Mouse (Mus musculus) ES-E14 (cell line): ENCODE data around the gene Mta2. TPM values are rescaled to one million over a fixed set of nuclear protein-coding genes. Genes with fewer than 3 reads are reported as not detected.

Experiments
- DNase-seq: peaks from one replicate; pipeline ENCODE4 v3.0.0-alpha.2; 2013; ENCODE audit warnings: low read depth, low spot score
- H3K27ac ChIP-seq: 2 replicates; pipeline ENCODE4 v1.5.1; 2012; ENCODE audit warnings: low read depth, mild to moderate bottlenecking, low read length, moderate library complexity, mixed read lengths; ENCODE audit not compliant: poor library complexity, insufficient read depth, severe bottlenecking
- H3K36me3 ChIP-seq: 2 replicates; pipeline ENCODE4 v1.6.1; 2012; ENCODE audit warnings: mild to moderate bottlenecking, low read length, moderate library complexity, mixed read lengths; ENCODE audit not compliant: control insufficient read depth, poor library complexity, insufficient read depth, severe bottlenecking
- H3K4me1 ChIP-seq, 2 experiments: fragments of 150-350 bp in 1 of 2; sonication (generic) in 1 of 2; 2 replicates each; pipeline ENCODE4 v1.6.1; 2012; ENCODE audit warnings: low read length in 2 of 2, mild to moderate bottlenecking in 1 of 2, mixed read lengths in 1 of 2; ENCODE audit not compliant: control insufficient read depth in 2 of 2, insufficient read depth in 2 of 2, poor library complexity in 1 of 2
- H3K4me3 ChIP-seq, 2 experiments: fragments of 150-350 bp in 1 of 2; sonication (generic) in 1 of 2; 2 replicates each; pipeline ENCODE4 v1.5.1; 2012; ENCODE audit warnings: low read length in 2 of 2, low read depth in 1 of 2, mild to moderate bottlenecking in 1 of 2, mixed read lengths in 1 of 2; ENCODE audit not compliant: insufficient read depth in 1 of 2, poor library complexity in 1 of 2, severe bottlenecking in 1 of 2
- H3K9ac ChIP-seq: 2 replicates; pipeline ENCODE4 v1.6.1; 2012; ENCODE audit warnings: low read depth, mild to moderate bottlenecking, low read length, mixed read lengths; ENCODE audit not compliant: poor library complexity, insufficient read depth, severe bottlenecking
- H3K9me3 ChIP-seq: fragments of 150-350 bp; sonication (generic); 2 replicates; pipeline ENCODE4 v1.6.1; 2012; ENCODE audit warnings: low read depth, mild to moderate bottlenecking, low read length; ENCODE audit not compliant: control insufficient read depth, insufficient read depth
- CHD2 ChIP-seq: IDR thresholded peaks from 2 replicates; pipeline ENCODE4 v1.6.1; 2014; ENCODE audit warnings: mild to moderate bottlenecking, low read depth, low read length, inconsistent platforms
- HCFC1 ChIP-seq: IDR thresholded peaks from 2 replicates; pipeline ENCODE4 v1.6.1; 2012; ENCODE audit warnings: low read length, inconsistent platforms, borderline replicate concordance; ENCODE audit not compliant: insufficient read depth
- MAFK ChIP-seq: IDR thresholded peaks from 2 replicates; pipeline ENCODE4 v1.6.1; 2014; ENCODE audit warnings: mild to moderate bottlenecking, low read depth, low read length, inconsistent platforms; ENCODE audit not compliant: insufficient read depth
- ZC3H11A ChIP-seq: IDR thresholded peaks from 2 replicates; pipeline ENCODE4 v1.6.1; 2012; ENCODE audit warnings: low read depth, mild to moderate bottlenecking, inconsistent platforms, low read length, borderline replicate concordance
- ZNF384 ChIP-seq: IDR thresholded peaks from 2 replicates; pipeline ENCODE4 v1.6.1; 2012; ENCODE audit warnings: low read depth, low read length, inconsistent platforms
- in situ Hi-C, 2 experiments: fragments of 600-800 bp; cut with MboI; formaldehyde crosslinking; loops; one replicate each; pipeline ENCODE4 v1.15.1; 2025; ENCODE audit warnings: low sequenced_read_pairs in 2 of 2, inconsistent platforms in 1 of 2; ENCODE audit not compliant: unreplicated experiment in 2 of 2
- total RNA-seq: library from RNA; depleted of rRNA; stranded (reverse); fragments of 300-350 nt; gene quantifications from 2 replicates; pipeline ENCODE4 v1.2.3, GENCODE M21; 2012

Mta2 gene
- total RNA-seq, 1 experiment: 92.9 TPM

DNA sequence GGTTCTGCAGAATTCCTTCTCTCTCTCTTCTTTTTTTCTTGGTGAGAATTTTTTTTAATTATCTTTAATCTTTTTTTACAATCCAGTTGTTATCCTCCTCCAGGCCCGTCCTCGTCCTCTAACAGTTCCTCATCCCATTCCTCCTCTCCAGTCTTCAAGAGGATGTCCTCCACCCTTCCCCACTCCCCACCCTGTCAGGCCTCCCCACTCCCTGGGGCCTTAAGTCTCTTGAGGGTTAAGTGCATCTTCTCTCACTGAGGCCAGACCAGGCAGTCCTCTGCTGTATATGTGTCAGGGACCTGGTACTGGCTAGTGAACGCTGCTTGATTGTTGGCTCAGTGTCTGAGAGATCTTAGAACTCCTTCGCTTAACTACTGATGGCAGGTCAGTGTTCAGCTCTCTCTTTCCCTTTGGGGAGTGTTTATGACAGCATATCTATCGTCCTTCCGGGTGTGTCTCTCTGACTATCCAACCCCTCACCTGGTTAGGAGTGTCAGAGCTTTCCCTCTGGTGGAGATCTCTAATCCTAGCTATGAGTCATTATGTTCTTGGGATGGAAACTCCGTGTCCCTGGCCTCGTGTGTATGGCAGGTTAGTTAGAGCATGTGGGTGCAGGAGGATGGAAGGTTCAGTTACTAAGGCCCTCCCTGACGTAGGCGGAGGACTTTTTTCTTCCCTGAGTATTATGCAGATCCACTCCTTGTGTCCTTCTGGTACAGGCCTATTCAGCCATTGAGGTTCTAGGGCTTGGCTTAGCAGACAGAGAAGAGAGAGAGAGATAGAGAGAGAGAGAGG, 53.3 kb downstream of the Mta2 start:
- DNase-seq: no peak
- no peak overlapping the region for H3K9ac ChIP-seq
- no peak overlapping the region for H3K27ac ChIP-seq
- no peak overlapping the region for H3K4me3 ChIP-seq
- in situ Hi-C loops: loop anchor here (10.0 to 25.0 kb wide), 2 partner anchors 90 to 92 kb away; partner anchors contain the start of gene Scgb1a1 (in 2 of the 2)
- peaks cover 13 to 36% of the 10 kb centered on the region in 2 experiments for H3K4me1 ChIP-seq
- H3K36me3 ChIP-seq: 0 out of 2 replicates have a peak, but pooled peaks cover 3% of the 10 kb centered on the region
- TF ChIP-seq MAFK: no peak
- no peaks in the 10 kb centered on the region for H3K9me3 ChIP-seq

DNA sequence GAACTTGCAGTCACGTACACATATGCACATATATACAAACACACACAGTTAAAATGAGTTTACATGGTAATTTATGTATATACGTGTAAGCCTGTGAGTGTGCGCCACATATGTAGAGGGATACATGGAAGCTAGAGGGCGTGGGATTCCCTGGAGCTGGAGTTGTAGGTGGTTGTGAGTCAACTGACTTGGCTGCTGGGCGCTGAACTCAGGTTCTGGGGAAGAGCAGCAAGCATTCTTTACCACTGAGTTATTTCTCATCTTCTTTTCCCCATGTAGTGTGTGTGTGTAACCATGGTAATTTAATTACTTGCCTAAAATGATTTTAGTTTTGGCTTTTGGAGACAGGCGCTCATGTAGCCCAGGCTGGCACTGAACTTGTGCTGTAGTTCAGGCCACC, 54.9 kb downstream of the Mta2 start:
- TF ChIP-seq CHD2: no peak
- no peak for TF ChIP-seq HCFC1
- no peak for TF ChIP-seq MAFK
- TF ChIP-seq ZC3H11A: no peak
- TF ChIP-seq ZNF384: no peak
- Histone ChIP-seq H3K27ac (no peak overlapping the region), H3K9ac (no peak overlapping the region), H3K4me3 (no peak overlapping the region), H3K4me1 (peaks cover 8 to 26% of the 10 kb centered on the region in 2 experiments; a peak in 3 of 4 replicates), H3K36me3 (peaks cover 12% of the 10 kb centered on the region), H3K9me3 (no peaks in the 10 kb centered on the region)
- in situ Hi-C loops: loop anchor here (10.0 to 25.0 kb wide), 2 partner anchors 88 to 91 kb away; partner anchors contain the start of gene Scgb1a1 (in 2 of the 2)
- DNase-seq: no peak

DNA sequence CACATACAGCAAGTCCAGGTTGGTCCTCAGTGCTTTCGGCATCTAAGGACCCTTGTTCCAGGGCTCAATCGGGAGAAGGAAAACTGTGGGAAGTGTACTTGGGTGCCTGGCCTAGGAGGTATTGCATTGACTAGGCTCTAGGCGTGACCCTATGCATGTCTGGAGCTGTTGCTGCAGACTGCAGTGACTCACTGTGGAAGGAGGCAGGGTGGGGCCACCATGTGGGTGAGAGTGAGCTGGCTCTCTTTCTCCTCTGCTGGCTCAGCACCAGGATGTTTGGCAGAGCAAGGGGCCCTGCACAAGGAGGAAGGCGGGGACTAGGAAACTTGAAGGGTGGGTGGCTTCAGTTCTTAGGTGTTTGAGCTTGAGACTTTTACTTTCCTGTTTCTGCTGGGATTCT, 55.9 kb downstream of the Mta2 start:
- Histone ChIP-seq H3K4me3 (no peak overlapping the region), H3K27ac (0 out of 2 replicates have a peak overlapping the region, but pooled peaks have one; percentile 2)
- in situ Hi-C loops: loop anchor here (10.0 to 25.0 kb wide), 2 partner anchors 87 to 90 kb away; partner anchors contain the start of gene Scgb1a1 (in 2 of the 2)

DNA sequence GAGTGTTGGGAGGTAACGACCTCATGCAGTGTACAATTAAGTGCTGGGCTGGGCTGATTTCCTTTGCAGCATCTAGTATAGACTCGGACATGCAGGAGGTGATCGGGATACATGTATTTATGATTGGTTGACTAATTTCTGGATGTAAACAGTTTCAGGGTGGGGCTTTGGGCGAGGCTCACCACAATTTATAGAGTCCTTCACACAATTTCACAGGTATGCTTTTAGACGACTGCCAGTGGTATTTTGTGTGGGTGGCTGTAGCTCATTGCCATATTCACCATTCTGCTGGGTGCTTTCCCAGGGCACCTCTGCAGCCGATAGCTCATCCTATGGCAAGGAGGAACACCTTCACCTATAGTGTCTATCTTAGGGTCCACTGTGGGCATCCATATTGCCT, 56.9 kb downstream of the Mta2 start:
- Histone ChIP-seq H3K4me1 (peaks cover 5 to 15% of the 10 kb centered on the region in 2 experiments; a peak in 3 of 4 replicates), H3K36me3 (peaks cover 22% of the 10 kb centered on the region), H3K9ac (no peak overlapping the region), H3K9me3 (no peaks in the 10 kb centered on the region), H3K27ac (no peak overlapping the region), H3K4me3 (no peak overlapping the region)
- TF ChIP-seq ZNF384 (no peak), ZC3H11A (no peak), HCFC1 (no peak), MAFK (no peak), CHD2 (no peak)
- no peak for DNase-seq
- in situ Hi-C loops: loop anchor here (10.0 to 25.0 kb wide), 2 partner anchors 86 to 89 kb away; partner anchors contain the start of gene Scgb1a1 (in 2 of the 2)

More for the DNA sequence above, 55.9 kb downstream of the Mta2 start:
- Histone ChIP-seq H3K9ac (no peak overlapping the region), H3K36me3 (peaks cover 21% of the 10 kb centered on the region), H3K4me1 (peaks cover 6 to 21% of the 10 kb centered on the region in 2 experiments; a peak in 3 of 4 replicates), H3K9me3 (no peaks in the 10 kb centered on the region)
- no peak for DNase-seq
- TF ChIP-seq ZC3H11A (no peak), HCFC1 (no peak), MAFK (no peak; the same call in 1 of the 2 replicates), CHD2 (no peak), ZNF384 (no peak)
